Comparison of ENCODE assay signal across 22 mouse cellular contexts in the genomic region with DNA sequence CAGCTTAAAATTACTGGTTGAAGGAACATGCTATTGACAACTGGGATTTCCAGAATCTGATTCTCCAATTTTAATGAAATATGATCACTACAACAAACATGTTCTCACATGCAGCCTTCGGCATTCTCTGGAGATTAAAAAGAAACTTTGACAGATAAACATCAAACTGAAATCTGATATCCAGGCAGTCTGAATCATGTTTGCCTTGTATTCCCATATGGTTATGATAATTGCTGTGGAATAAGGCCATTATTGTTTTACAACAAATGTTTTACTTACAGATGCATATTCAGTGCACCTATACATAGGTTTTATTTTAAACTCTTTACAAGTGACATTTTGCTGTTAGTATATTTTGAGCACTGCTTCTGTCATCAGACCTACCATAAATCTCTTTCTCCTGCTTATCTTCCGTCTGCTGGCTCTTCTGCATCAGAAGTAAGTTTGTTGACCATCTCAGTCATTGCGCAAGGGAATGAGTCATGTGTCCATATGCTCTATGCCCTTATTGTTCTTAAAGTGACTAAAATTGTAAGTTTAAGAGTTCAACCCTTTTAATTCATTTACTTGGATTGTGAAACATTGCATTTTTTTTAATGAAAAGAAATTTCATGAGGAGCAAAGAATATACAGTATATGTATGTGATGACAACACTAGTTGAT.
DNase-seq lines count a peak whose midpoint lies in the region; ATAC-seq and TF ChIP-seq lines count a peak whose summit lies in the region.
"Had no signal": no experiment of that assay in that cellular context is flagged by ENCODE, and none has a peak within 500 bp of the region (broad histone marks: within the 10 kb centered on the region; RNA-seq: fewer than 3 reads in every experiment).

No protein-coding gene starts in this region.

- DNase-seq in lung, postnatal 0 days (ENCODE audit: low spot score): peak; percentile 7
- no peak for DNase-seq in lung, postnatal 4 days
- peak; percentile 33 for DNase-seq in embryonic facial prominence, embryonic 14.5 days (ENCODE audit: low spot score)
- no peak for DNase-seq in retina, embryonic 14.5 days (ENCODE audit: low spot score)
- DNase-seq in kidney, adult 11 months: no peak
- DNase-seq in kidney, postnatal 36 days: no peak
- DNase-seq: adrenal gland, adult 8-10 months; adrenal gland, postnatal 36 days; cerebellum, adult 11 months; cerebellum, adult 8-10 months; cerebellum, postnatal 14 days; heart, adult 18-20 months; heart, postnatal 10 days; heart, postnatal 4 days had no signal

- H3K36me3 ChIP-seq in lung, postnatal 0 days (ENCODE audit: insufficient read depth, low read length): no peaks in the 10 kb centered on the region
- H3K36me3 ChIP-seq in C2C12 (ENCODE audit: control insufficient read depth, insufficient read depth): no peaks in the 10 kb centered on the region
- H3K36me3 ChIP-seq in embryonic facial prominence, embryonic 14.5 days (ENCODE audit: control insufficient read depth, insufficient read depth, low read length): no peaks in the 10 kb centered on the region
- H3K36me3 ChIP-seq: embryonic facial prominence, embryonic 15.5 days; forebrain, embryonic 15.5 days; heart, embryonic 10.5 days; hindbrain, embryonic 13.5 days had no signal

- no peak for TF ChIP-seq CTCF in lung, postnatal 0 days (IDR thresholded peaks at IDR 0.05)
- TF ChIP-seq CTCF in C2C12 (IDR thresholded peaks at IDR 0.05; ENCODE audit: control insufficient read depth, insufficient read depth, insufficient read length): no peak

- H3K79me3 ChIP-seq in C2C12 (ENCODE audit: low read depth): no peaks in the 10 kb centered on the region

- 61% methylated on average over 3 of the region's 3 CpGs for WGBS in lung, postnatal 0 days
- WGBS in embryonic facial prominence, embryonic 14.5 days: 42% methylated on average over 3 of the region's 3 CpGs

- ATAC-seq in lung, postnatal 0 days: no peak
- no peak for ATAC-seq in embryonic facial prominence, embryonic 14.5 days (ENCODE audit: low read depth)
- ATAC-seq: forebrain, embryonic 15.5 days; hindbrain, postnatal 0 days had no signal

- H3K27ac ChIP-seq in lung, postnatal 0 days (ENCODE audit: low read length): no peak overlapping the region
- no peak overlapping the region for H3K27ac ChIP-seq in embryonic facial prominence, embryonic 14.5 days (replicated peaks; ENCODE audit: low read depth, low read length)
- H3K27ac ChIP-seq: embryonic facial prominence, embryonic 15.5 days; forebrain, embryonic 15.5 days; heart, embryonic 10.5 days; hindbrain, embryonic 13.5 days; hindbrain, postnatal 0 days had no signal

- no peak overlapping the region for H3ac ChIP-seq in C2C12 (ENCODE audit: control insufficient read depth, insufficient read length, low read depth)

- H3K4me1 ChIP-seq in lung, postnatal 0 days (ENCODE audit: insufficient read depth, low read depth, low read length): no peaks in the 10 kb centered on the region
- H3K4me1 ChIP-seq in embryonic facial prominence, embryonic 14.5 days (ENCODE audit: control insufficient read depth, insufficient read depth, low read length): peaks cover 4% of the 10 kb centered on the region; the same call in 1 of the 2 replicates
- H3K4me1 ChIP-seq: embryonic facial prominence, embryonic 15.5 days; forebrain, embryonic 15.5 days; heart, embryonic 10.5 days; hindbrain, embryonic 13.5 days had no signal

- H3K4me3 ChIP-seq in lung, postnatal 0 days (ENCODE audit: low read depth, low read length): no peak overlapping the region
- H3K4me3 ChIP-seq in C2C12 (ENCODE audit: insufficient read depth, poor library complexity, severe bottlenecking): no peak overlapping the region
- H3K4me3 ChIP-seq in embryonic facial prominence, embryonic 14.5 days (ENCODE audit: low read depth, low read length): no peak overlapping the region
- H3K4me3 ChIP-seq: embryonic facial prominence, embryonic 15.5 days; erythroblast, embryonic 14.5 days; forebrain, embryonic 15.5 days; heart, embryonic 10.5 days; hindbrain, embryonic 13.5 days had no signal

- no peaks in the 10 kb centered on the region for H3K79me2 ChIP-seq in C2C12 (ENCODE audit: control insufficient read depth, insufficient read depth)

- no peaks in the 10 kb centered on the region for H3K27me3 ChIP-seq in lung, postnatal 0 days (replicated peaks; ENCODE audit: insufficient read depth, low read length)
- no peaks in the 10 kb centered on the region for H3K27me3 ChIP-seq in C2C12 (ENCODE audit: control insufficient read depth, insufficient read depth, insufficient read length)
- no peaks in the 10 kb centered on the region for H3K27me3 ChIP-seq in embryonic facial prominence, embryonic 14.5 days (replicated peaks; ENCODE audit: control insufficient read depth, insufficient read depth, low read length)
- H3K27me3 ChIP-seq: CH12.LX; embryonic facial prominence, embryonic 15.5 days; forebrain, embryonic 15.5 days; hindbrain, embryonic 13.5 days had no signal

- no peaks in the 10 kb centered on the region for H3K9me3 ChIP-seq in lung, postnatal 0 days (ENCODE audit: low read length)
- no peaks in the 10 kb centered on the region for H3K9me3 ChIP-seq in embryonic facial prominence, embryonic 14.5 days (ENCODE audit: control insufficient read depth, low read length)
- H3K9me3 ChIP-seq: embryonic facial prominence, embryonic 15.5 days; forebrain, embryonic 15.5 days; heart, embryonic 10.5 days; hindbrain, embryonic 13.5 days had no signal

- no peak for TF ChIP-seq EP300 in lung, postnatal 0 days (IDR thresholded peaks at IDR 0.05)

- H3K4me2 ChIP-seq in lung, postnatal 0 days (replicated peaks; ENCODE audit: low read depth, low read length): no peak overlapping the region
- H3K4me2 ChIP-seq in embryonic facial prominence, embryonic 14.5 days (ENCODE audit: low read depth, low read length): no peak overlapping the region
- H3K4me2 ChIP-seq: embryonic facial prominence, embryonic 15.5 days; forebrain, embryonic 15.5 days; hindbrain, embryonic 13.5 days had no signal

- H3K9ac ChIP-seq in lung, postnatal 0 days (replicated peaks; ENCODE audit: low read depth): no peak overlapping the region
- no peak overlapping the region for H3K9ac ChIP-seq in embryonic facial prominence, embryonic 14.5 days (ENCODE audit: low read depth, low read length)
- H3K9ac ChIP-seq: embryonic facial prominence, embryonic 15.5 days; forebrain, embryonic 15.5 days; hindbrain, embryonic 13.5 days had no signal

TF ChIP-seq in C2C12, 6 proteins besides CTCF, POLR2A, EP300 and RAD21:
- peak; percentile 23 for TF ChIP-seq USF1 (IDR thresholded peaks at IDR 0.05; ENCODE audit: low read depth)
- TF ChIP-seq FOSL1 (IDR thresholded peaks at IDR 0.05; ENCODE audit: insufficient read depth, low read length, poor library complexity, severe bottlenecking): peak; percentile 48
- peak; percentile 57 for TF ChIP-seq MAX (IDR thresholded peaks at IDR 0.05)
- TF ChIP-seq CEBPB (IDR thresholded peaks at IDR 0.05; ENCODE audit: low read depth): peak; percentile 100
- TF ChIP-seq MYOG (IDR thresholded peaks at IDR 0.05; ENCODE audit: control insufficient read depth, extremely low read depth, insufficient read length): no peak

Comparison
In these comparisons a context has a peak if more than half of its experiments do, and no peak if none do; other contexts are left out.
1. DNase-seq: peak in lung, postnatal 0 days (single experiment) and embryonic facial prominence, embryonic 14.5 days (single experiment); none in lung, postnatal 4 days (0 of 2), retina, embryonic 14.5 days (single experiment), kidney, adult 11 months (single experiment) and kidney, postnatal 36 days (0 of 2).